Mouse (Mus musculus): ENCODE measurements at regions not wholly inside any gene's neighbourhood (a gene's known extent, or its start where the extent isn't known, plus 50 kb on each side); places are given as distances from the start of the nearest gene placed in this dataset.

DNA sequence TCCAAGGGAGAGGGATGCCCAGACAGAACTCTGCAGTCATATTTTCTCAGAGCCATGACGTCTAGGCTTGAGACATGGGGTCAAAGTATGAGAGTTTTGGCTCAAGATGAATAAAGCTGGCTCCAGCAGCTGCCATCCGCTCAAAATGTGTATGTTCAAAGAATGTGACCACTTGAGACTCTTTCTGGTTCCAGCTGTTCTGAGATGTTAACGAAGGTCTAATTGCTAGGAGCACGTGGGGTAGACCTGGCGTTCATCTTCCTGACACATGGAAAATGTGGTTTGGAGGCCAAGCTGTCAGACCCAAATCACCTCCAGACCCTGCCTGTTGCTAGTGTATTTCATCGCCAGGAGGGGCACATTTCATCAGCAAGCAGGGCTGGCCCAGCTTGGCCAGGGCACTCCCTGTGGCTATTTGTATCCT is 58.9 kb upstream of the Ankrd1 start:
- DNase-seq (ENCODE audit: low spot score) = no peak

DNA sequence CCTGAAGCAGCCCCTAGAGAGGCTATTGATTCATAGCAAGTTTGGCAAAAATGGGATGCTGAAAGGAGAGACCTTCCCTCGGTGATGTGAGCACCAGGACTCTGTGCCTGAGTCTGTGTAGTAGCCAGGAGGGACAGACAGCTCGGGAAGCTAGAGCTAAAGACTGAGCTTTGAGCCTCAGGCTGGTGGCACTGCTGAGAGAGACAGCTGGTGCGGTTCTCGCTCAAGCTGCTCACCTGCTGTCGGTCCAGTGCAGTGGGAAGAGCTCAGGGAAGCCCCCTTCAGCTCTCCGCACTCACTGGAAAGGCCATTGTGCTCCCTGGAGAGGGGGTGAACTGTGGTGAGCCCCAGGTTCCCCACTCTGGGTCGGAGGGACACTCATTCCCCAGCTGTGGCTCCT is 60.4 kb upstream of the Ankrd1 start:
- DNase-seq (ENCODE audit: low spot score) = no peak

DNA sequence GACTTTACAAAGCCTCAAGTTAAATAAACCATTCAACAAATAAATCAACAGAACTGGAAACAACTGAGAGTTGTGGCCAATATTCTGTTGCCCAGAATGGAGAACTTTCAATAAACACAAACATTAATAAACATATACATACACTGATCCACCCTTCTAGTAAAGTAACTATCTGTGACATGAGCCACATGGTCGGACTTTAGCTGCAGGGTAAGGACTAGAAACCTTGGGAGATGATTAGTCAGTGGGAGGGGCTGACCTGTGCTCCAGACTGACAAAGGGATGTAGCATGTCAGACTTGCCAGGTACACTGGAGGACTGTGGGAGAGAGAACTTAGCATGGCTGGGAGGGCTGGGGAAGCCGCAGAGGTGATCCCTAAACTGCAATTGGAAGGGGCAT is 61.6 kb upstream of the Ankrd1 start:
- DNase-seq (ENCODE audit: low spot score) = no peak

DNA sequence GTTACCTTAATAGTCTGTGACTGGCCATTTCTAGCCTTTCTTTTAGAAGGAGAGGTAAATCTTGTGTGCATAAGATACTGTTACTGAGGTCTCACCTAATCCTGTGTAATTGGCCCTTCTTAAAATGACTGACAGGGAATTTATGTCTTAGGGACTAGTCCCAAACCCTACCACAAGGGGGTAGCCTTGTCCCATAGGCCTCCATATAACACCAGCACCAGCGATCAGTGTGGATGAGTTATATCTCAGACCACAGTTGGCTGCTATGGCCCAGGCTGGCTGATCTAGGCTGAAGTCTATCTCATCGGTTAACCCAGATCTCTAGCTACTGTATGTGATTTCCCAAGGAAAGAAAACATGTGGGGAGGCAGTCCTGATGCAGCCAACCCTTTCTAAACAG is 63.2 kb upstream of the Ankrd1 start:
- peak; percentile 77 for DNase-seq (ENCODE audit: low spot score)

DNA sequence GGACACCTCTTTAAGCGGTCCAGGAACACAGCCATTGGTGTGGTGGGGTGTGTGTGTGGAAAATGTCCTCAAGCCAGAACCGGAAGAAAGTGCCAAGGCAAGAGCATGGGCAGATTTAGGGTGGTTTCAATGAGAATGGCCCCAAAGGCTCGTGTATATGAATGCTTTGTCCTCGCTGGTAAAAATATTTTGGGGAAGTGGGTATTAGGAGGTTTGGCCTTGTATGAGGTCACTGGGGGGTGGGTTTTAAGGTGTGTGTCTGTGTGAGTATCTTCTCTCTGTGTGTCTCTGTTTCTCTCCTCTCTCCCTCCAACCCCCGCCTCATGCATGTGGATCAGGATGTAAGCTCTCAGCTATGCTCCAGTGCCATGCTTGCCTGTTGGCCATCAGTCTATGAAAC is 69.8 kb upstream of the Ankrd1 start:
- DNase-seq (ENCODE audit: low spot score) = no peak

DNA sequence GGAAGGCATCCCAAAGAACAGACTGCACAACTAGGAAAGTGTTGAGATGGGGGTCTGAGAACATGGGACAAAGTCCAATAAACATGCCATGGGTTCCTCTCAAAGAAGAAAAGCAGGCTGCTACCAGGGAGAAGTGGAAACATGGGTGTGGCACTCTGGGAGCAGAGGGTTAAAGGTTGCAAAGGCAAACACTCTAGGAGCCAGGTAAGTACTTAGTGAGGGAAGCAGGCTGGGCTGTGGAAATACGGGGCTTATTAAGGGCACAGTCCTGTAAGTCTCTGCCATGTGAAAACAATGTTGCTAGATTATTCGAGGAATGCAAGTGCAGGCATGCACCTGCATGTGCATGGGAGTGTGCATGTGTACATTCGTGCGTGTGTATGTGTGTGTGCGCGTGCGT is 71.7 kb upstream of the Ankrd1 start:
- no peak for DNase-seq (ENCODE audit: low spot score)

DNA sequence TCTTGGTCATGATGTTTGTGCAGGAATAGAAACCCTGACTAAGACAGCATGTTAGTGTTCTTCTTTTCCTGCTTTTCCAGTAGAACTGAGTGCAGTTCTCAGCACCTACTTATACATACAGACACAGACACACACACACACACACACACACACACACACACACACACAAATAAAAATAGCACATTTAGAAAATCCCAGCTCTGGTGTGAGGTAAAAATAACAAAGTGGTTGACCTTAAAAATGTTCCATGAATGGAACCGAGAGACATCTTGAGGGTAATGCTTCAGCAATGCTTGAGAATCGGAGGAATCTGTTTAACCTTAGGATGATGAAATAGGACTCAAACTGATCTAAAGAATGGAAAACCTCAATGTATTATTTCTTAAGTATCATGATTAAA is 84.4 kb upstream of the Ankrd1 start:
- DNase-seq (ENCODE audit: low spot score) = no peak

DNA sequence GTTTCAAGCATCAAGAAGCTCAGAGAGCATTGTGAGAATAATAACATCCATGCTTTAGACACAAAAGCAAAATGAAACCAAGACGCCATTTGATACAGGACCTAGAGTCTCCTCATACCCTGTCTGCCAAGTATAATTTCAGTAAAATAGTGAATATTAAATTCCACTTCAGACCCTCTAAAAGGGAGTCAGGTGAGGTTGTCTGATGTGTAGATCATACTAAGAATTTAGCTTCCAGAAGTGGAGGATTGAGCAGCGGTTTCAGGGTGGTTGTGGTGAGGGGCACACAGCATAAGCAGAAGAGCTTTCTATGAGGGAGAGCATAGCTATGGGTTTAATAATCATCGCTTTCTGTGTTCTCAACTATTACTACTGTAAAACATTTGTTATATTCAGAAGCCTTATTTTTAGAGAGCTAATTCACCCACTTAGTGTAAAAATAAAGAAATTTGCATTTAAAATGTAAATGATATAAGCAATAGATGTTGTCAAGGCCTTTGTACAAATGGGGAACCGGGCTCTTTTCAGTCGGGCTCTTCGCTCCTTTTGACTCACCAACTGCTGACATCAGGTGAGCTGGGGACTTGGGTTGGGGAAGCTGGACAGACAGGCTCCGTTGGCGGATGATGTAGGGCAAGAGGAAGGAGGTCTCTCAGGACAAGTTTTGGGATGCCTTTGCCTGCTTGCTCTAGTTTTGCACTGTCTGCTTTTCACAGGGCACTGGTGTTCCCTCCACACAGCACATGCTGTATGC is 85.2 kb upstream of the Ankrd1 start:
- no peak for DNase-seq (ENCODE audit: low spot score)

DNA sequence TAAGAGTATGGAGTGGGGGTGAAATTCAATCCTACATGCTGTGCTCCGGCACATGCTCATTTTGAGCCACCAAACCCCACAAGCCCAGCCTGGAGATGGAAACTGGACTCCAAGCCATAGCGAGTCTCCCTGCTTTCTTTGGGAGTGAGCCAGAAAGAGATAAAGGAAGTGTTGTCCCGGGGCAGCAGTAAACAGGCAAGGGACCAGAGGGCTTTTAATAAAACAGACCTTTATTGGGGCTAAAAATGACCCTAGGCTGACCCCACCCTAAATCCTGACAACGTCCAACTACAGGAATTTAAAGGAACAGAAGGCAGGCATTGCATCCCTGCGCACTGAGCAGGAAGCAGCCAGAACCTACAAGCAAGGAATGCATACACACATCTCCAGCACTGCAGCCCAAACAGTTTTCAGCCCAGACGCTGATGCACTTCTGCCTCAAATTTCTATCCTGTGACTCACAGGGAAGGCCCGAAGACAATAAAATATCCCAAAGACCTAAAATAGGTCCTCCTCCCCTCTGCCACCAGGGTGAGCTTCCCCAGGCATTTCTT is 87.9 kb upstream of the Ankrd1 start:
- DNase-seq (ENCODE audit: low spot score) = no peak

DNA sequence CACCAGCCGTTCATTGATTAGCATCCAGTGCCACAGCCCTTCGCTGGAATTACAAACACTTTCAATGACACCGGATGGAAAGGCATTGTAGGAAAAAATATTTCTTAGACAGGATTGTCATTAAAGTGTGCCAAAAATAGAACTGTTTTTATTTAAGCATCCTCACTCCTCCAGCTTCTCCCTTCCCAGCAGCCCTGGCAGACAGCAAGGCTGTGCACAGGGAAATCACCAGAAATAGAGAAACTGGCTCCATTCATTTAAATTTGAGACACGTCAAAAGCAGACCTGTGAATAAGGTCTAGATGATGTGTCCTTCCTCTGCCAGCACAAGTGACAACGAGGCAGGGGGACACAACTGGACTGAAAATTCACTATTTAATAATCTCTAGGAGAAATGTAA is 88.5 kb upstream of the Ankrd1 start:
- no peak for DNase-seq (ENCODE audit: low spot score)

DNA sequence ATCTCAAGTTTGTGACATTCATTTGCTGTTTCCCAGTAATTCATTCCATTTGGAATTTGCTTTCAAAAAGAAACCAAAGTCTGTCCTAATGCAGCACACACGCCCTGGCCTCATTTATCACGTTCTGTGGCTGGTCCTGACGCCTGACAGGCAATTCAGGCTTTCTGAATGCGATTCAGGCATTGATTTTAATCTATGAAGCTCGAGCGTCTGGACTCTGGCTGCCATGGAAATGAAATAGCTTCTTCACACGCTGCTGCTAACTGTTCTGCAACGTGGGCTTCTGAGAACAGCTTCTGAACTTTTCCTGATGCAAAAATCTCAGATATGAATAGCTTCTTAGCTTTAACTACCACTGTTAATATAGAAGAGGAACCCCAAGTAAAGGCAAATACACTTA is 93.6 kb upstream of the Ankrd1 start:
- DNase-seq (ENCODE audit: low spot score) = no peak

DNA sequence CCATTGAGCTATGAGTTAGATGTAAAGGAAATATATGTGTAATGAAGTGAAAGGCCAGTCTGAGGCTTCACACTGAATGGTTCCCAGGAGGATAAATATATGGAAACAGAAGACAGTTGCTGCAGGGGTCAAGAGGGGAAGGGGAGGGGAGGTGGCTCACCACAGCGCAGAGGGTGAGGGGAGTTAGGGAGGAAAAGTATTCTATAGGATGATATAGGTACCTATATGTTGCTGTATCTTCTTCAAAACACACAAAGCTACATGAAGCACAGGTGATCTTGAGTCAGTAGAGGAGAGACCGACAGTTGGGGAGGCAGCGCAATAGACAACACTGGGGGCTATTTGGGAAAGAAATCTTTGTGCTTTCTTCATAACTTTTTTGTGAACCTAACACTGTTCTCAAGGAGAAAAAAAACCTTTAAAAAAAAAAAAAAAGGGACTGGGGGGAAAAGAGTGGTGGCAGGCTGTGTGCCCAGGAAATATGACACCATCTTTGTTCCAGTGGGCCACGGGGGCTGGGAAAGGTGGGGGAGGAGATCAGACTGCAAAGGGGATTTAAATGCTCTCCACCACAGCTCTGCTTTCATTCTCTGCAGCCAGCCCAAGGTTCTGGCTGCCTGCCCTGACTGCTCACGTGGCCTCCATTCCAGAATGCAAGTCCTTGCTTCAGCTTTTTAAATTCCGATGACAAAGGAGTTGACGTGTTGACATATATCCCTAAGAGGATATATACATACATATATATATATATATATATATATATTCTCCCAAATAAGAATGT is 94.5 kb upstream of the Ankrd1 start:
- DNase-seq (ENCODE audit: low spot score) = no peak

DNA sequence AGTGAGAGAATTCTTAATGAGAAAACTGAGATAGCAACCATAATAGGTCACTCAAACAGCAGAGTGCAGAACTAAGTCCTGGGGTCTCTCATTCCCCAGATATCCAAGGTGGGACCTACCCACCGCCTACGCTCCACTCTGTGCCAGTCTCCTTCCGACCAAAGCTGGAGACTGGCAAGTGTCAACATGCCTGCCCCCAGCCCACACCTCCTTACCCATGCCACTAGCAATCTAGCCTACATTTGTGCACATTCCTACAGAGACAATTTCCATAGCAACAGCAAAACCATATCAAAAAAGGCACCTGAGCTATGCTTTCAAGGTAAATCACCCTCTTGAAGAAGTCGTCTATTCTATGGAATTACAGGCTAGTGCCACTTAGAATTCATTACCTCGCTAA is 97.3 kb upstream of the Ankrd1 start:
- no peak for DNase-seq (ENCODE audit: low spot score)

DNA sequence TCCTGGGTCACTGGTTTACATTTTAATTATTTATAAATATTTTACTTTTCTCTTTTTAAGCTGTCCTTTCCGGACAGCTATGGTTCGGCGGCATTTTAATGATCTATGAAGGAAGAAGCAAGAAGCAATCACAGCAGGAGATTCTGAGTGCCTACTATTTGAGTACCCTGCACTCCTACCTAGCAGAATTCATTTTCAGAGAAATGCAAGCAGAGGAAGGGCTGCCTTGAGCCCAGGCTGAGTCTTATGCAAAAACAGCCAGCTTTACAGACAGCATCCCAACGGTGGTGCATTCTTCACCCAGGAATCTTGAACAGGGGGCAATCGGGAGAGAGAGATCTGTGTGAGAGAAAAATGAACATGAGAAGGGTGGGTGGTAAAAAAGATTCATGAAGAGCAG is 97.7 kb upstream of the Ankrd1 start:
- no peak for DNase-seq (ENCODE audit: low spot score)

DNA sequence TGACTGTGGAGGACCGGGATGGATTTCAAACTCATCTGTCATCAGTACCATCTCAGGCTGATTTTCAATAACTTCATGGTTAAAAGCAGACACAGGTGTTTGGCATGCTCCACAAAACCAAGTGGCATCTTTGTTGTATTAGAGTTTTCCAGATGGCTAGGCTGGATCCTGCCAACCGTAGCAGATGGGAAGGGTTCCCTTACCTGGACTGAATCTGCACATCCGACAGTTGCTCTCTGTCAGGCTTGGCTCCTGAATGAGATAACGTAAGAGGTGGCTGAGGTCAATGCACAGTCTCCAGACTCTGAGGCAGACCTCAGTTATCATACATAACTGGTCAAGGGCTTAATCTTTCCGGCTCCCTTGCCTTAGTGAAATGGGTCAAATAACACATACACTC is 99.0 kb upstream of the Ankrd1 start:
- DNase-seq (ENCODE audit: low spot score) = no peak

DNA sequence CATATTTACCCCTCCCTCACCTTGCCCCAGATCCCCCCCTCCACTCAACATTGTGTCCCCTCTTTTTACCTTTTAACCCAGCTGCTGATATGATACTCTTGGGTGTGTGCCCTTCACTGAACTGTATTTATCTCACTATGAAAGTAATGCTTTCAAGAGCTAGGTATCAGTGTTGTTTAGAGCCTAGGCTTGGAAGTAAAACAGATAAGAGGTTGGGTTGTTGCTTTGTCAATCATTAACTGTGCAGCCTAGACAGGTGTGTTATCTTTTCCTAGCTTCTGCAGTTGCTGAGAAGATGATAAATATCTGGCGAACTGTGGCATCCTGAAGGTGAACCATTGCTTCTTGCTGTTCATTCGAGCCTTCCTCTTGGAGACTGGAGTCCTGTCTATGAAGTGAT is 101.2 kb upstream of the Ankrd1 start:
- no peak for DNase-seq (ENCODE audit: low spot score)

DNA sequence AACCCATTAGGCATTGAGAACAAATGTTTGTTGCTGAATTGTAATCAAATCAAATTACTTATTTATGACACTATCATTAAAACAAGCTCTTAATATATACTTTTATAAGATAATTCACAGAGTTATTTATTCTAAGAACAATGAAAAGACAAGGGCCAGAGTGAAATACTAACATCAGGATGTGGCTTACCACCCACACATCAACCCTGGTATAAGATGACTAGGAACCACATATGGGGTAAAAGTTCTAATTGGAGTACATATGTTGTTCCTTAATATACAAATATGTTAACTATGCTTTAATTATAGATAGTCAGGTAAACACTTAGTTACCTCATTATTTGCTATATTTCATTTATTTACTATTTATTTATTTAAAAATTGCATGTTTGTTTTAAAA is 101.7 kb upstream of the Ankrd1 start:
- no peak for DNase-seq (ENCODE audit: low spot score)

DNA sequence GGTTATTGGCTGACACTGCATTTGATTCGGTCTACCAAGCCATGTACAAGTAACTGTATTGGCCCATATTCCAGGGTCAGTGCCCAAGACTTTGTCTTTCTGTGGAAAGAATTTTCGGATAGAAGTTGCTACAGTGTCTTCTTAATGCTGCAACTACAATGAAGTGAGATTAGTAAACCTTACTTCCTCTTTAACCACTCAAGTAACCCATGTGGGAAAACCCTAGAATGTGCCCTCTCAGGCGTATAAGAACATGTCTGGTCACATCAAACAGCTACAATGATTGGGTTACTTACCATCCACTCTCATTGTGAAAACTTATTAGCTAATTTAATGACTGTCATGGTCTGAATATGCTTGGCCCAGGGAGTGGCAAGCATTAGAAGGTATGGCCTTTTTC is 102.3 kb upstream of the Ankrd1 start:
- no peak for DNase-seq (ENCODE audit: low spot score)

DNA sequence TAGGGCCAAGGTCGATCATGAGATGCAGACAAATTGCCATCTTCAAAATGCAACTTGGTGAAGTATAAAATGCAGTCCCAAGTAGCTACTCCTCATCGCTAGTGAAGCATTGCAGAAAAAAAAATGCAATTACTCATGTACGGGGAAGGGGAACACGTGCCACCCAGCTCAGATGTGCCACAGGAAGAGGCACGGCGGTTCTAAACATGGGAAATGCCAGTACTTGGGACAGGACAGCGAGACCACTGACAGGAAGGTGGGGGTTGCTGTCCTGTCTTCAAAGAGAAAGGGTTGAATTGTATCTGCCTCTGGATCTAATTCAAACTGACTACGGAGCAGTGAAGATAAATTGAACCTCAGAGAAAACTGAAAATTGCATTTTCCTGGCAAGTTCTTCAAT is 104.6 kb upstream of the Ankrd1 start:
- peak; percentile 43 for DNase-seq (ENCODE audit: low spot score)

DNA sequence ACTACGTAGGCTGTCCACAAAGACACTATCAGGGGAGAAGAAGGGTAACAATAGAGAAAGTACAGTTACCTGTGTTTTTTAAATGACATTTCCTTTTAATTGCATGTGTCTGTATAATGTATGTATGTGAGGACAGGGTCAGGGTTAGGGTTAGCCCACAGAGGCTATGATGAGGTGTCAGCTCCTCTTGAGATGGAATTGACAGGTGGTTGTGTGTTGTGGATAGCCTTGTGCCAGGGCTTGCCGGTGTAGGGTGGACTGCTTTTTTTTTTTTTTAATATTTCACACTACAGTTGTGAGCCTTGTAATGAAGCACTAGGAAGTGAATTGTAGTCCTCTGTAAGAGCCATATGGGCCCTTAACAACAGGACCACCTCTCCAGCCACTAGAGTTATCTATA is 105.7 kb upstream of the Ankrd1 start:
- no peak for DNase-seq (ENCODE audit: low spot score)

DNA sequence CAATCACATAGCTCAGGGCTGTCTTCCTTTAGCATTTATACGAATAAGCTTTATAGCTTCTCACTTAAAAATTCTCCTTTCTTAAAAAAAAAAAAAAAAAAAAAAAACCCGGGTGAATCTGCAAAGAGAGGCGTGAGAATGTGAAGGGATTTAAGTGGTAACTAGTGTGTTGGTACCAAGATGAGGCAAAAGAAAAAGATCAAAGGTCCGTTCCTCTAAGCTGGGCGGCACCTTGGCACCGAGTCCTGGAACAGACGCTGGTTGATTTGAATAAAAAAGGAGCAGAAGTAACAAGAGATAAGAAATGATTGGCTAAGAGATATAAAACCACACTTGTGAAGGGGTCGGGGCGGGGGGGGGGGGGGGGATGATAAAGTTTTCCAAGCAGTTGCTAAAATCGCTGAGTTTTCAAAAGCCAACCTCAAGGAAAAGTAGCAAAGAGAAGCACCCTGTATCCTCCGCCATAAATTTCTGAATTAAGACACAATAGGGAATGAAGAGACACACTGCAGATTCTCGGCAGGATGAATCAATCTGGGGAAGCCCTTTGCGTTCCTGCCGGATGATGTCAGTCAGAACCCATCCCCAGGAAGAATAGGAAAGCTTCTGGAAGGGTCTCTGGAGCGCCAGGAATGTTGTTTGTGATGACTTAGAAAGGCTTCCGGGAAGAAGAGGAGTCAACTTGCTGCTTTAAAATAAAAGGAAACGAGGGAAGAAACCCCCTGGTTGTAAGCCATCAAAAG is 107.7 kb upstream of the Ankrd1 start:
- no peak for DNase-seq (ENCODE audit: low spot score)

DNA sequence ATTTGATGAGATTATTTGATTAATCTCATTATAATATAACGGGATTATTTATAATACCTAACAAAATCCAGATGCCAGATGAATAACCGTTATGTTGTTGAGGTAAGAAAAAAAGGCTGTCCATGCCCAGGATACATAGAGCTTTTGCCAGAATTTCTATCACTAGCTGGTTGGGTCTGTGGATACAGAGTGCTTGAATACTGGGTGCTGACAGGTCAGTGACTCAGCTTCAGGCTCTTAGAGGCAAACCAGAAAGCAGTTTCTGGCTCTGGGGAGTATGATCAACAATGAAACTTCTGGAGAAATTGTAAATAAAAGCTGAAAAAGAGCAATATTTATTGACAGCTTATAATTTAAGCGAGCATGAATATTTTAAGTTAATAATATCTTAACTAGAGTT is 109.4 kb upstream of the Ankrd1 start:
- no peak for DNase-seq (ENCODE audit: low spot score)

DNA sequence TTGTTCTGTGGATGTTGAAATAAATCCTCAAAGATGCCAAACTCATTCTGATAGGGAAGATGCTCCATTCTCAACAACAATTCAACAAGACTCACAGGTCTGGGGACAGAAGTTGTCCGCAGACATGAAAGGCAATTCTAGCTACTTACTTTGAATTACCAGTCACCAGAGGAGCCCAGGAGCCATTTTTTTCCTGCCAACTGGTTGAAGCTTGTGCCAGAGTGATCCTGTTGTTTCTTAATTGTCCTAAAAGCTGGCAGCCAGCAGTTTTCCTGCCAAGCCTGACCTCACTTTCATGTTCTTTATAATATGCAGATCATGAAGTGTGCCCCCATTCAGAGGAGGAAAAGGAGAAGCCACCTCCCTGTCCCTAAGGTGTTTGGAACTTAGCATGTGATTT is 110.0 kb upstream of the Ankrd1 start:
- no peak for DNase-seq (ENCODE audit: low spot score)
